Mouse (Mus musculus): Measurements from ENCODE around the gene Vti1a.

DNA sequence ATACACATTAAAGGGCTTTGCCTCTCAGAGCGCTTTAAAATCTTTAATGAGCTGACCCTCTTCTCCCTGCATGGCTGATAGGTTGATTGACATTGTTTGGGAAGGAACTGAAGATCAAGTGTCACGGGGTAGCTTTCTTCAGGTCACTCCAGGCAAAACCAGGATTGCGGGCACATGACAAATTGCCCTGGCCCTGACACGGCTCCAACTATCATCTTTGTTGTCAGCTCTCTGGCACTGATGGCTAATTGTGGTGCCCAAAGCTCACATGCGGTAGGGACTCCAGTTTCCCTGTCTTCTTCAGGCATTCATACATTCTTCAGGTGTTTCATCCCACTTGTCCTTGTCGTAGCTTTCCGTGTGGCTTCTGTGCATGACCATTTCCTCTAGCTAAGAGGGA, 300.2 kb downstream of the Vti1a start:
- no peak for TF ChIP-seq CTCF (IDR thresholded peaks at IDR 0.05; ENCODE audit: extremely low read depth, insufficient read depth, low read length)
- no peak for TF ChIP-seq POLR2A (IDR thresholded peaks at IDR 0.05; ENCODE audit: extremely low read depth, insufficient read depth, low read length)

All from cortical plate, adult 2 months (tissue).